Mouse (Mus musculus): ENCODE results near the gene Ndufa4. TPM values are rescaled to one million over a fixed set of nuclear protein-coding genes. Genes with fewer than 3 reads are reported as not detected.

The Ndufa4 gene
- polyA plus RNA-seq (2014; fragmentation: Nextera tagmentation; extraction: Ambion mirVana) = 905 and 1,049 TPM in 2 replicates

DNA sequence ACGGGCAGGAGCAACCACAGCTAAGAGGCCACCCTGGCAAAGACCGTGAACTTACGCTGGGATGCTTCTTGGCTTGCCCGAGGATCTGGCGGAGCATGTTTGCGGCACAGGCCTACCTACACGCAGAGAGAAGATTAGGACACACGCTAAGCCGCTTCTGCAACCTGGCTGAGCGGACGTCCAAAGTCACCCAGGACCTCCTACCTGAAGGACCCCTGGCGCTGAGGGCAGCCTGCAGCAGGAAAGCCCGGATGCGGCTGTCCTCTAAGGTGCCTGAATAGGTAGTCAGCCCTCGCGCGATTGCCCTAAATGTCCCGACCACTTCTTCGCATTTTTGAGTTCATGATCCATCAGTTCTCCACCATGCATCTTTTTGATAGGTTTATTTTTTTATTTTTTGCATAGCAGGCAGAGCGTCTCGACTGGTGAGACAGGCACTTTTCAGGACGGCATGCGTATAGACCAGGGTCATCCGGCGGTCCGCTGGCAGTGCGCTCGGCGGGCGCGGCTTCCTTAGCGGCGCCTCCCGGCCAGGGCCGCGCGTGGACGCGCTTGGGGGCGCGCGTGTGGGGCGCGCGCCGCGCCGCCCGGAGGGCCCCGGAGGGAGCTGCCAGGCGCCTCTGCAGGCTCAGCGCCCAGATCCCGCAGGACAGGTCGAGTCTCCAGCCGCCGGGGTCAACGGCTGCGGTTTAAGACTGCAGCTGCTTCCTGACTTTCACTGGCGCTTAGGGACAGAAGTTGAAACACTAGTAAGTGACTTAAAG lies at the start of gene Ndufa4, which contains the start of gene Phf14:
Gene Ndufa4 (minus strand): TSS at position 229 of the 764 bp plus-strand sequence.
Gene Phf14 (plus strand): TSS at position 541 of the 764 bp plus-strand sequence.
- Histone ChIP-seq H3K4me3 (ENCODE audit: low read depth, low read length) (peak within 1 kb of the TSS; percentile 69), H3K9ac (ENCODE audit: low read length) (peak within 1 kb of the TSS; percentile 86), H3K4me2 (ENCODE audit: low read length) (peak within 1 kb of the TSS; percentile 57), H3K27me3 (replicated peaks; ENCODE audit: control insufficient read depth, insufficient read depth, low read length) (no peaks in the 10 kb centered on the region), H3K4me1 (ENCODE audit: control insufficient read depth, insufficient read depth, low read length) (peaks cover 14% of the 10 kb centered on the region), H3K27ac (ENCODE audit: low read depth, low read length) (peak within 1 kb of the TSS; percentile 44), H3K36me3 (ENCODE audit: control insufficient read depth, insufficient read depth, low read length) (peaks cover 12% of the 10 kb centered on the region; the same call in 1 of the 2 replicates), H3K9me3 (replicated peaks; ENCODE audit: control insufficient read depth, low read length) (no peaks in the 10 kb centered on the region)
- ATAC-seq = peak; percentile 97
- peak; percentile 92 for DNase-seq (ENCODE audit: low spot score)
- whole genome bisulfite sequencing = under 1% methylated on average over 59 of the region's 59 CpGs

DNA sequence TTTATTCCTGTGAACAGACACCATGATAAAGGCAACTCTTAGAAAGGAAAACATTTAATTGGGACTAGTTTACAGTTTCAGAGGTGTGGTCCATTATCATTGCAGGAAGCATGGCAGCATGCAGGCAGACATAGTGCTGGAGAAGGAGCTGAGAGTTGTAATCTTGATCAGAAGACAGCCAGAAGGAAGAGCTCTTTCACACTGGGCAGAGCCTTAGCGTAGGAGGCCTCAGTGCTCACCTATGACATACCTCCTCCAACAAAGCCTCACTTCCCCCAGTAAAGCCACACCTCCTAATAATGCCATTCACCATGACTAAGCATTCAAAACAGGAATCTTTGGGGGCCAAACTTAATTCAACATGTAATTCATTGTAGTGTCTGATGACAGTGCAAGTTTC lies 40.8 kb upstream of the Ndufa4 start:
- Histone ChIP-seq H3K36me3 (ENCODE audit: control insufficient read depth, insufficient read depth, low read length) (peaks cover 26% of the 10 kb centered on the region), H3K4me3 (ENCODE audit: low read depth, low read length) (no peak overlapping the region), H3K9me3 (replicated peaks; ENCODE audit: control insufficient read depth, low read length) (no peaks in the 10 kb centered on the region), H3K27ac (ENCODE audit: low read depth, low read length) (no peak overlapping the region), H3K9ac (ENCODE audit: low read length) (no peak overlapping the region), H3K27me3 (replicated peaks; ENCODE audit: control insufficient read depth, insufficient read depth, low read length) (no peaks in the 10 kb centered on the region), H3K4me1 (ENCODE audit: control insufficient read depth, insufficient read depth, low read length) (no peaks in the 10 kb centered on the region), H3K4me2 (ENCODE audit: low read length) (no peak overlapping the region)
- no peak for DNase-seq (ENCODE audit: low spot score)
- WGBS = 93% methylated on average over 1 of the region's 1 CpGs
- no peak for ATAC-seq

DNA sequence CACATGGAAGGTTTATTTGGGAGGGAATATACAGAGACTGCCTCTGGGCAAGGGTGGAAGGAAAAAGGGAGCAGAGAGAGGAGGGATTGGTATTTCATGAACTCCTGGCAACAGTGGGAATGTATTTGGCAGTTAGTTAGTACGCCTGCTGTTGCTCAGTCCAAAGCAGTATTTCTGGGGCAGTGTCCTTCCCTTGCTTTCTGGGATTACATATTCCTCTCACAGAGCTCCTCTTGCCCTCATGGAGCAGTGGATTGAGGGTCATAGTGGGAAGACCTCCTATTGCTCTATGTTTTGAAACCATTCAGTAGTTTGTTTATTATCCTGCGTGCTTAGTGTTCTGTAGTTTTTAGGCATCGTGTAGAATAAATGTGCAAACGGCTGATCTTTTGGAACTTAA lies 34.8 kb upstream of the Ndufa4 start:
- H3K4me3 ChIP-seq (ENCODE audit: low read depth, low read length) = no peak overlapping the region
- H3K27me3 ChIP-seq (replicated peaks; ENCODE audit: control insufficient read depth, insufficient read depth, low read length) = no peaks in the 10 kb centered on the region
- WGBS = 95% methylated on average over 4 of the region's 4 CpGs
- peaks cover 22% of the 10 kb centered on the region for H3K36me3 ChIP-seq (ENCODE audit: control insufficient read depth, insufficient read depth, low read length)
- no peak overlapping the region for H3K9ac ChIP-seq (ENCODE audit: low read length)
- no peaks in the 10 kb centered on the region for H3K4me1 ChIP-seq (ENCODE audit: control insufficient read depth, insufficient read depth, low read length)
- DNase-seq (ENCODE audit: low spot score) (no peak), ATAC-seq (no peak)
- H3K9me3 ChIP-seq (replicated peaks; ENCODE audit: control insufficient read depth, low read length) = no peaks in the 10 kb centered on the region
- H3K4me2 ChIP-seq (ENCODE audit: low read length) = no peak overlapping the region
- no peak overlapping the region for H3K27ac ChIP-seq (ENCODE audit: low read depth, low read length)

DNA sequence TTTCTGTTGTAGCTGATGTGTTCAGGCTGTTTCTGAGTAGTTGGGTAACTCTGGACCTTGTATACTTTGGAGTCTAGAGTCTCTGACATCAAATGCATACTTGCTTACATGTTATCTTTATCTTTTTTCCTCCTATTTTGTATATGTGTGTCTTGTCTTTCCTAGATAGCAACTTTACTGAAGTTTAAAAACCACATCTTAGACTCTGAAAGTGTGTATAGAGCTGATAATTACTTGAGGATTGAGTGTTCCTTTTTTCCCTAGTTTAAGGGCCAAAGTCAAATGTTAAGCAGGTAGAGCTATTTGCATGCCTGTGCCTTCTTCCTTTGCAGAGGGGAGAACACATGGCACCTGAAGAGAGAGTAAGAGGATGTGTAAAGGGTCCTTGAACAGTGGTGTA lies 33.6 kb upstream of the Ndufa4 start:
- Histone ChIP-seq H3K27me3 (replicated peaks; ENCODE audit: control insufficient read depth, insufficient read depth, low read length) (no peaks in the 10 kb centered on the region), H3K36me3 (ENCODE audit: control insufficient read depth, insufficient read depth, low read length) (peaks cover 20% of the 10 kb centered on the region), H3K9me3 (replicated peaks; ENCODE audit: control insufficient read depth, low read length) (no peaks in the 10 kb centered on the region), H3K4me3 (ENCODE audit: low read depth, low read length) (no peak overlapping the region), H3K4me2 (ENCODE audit: low read length) (no peak overlapping the region), H3K4me1 (ENCODE audit: control insufficient read depth, insufficient read depth, low read length) (no peaks in the 10 kb centered on the region), H3K27ac (ENCODE audit: low read depth, low read length) (no peak overlapping the region), H3K9ac (ENCODE audit: low read length) (no peak overlapping the region)
- DNase-seq (ENCODE audit: low spot score) (no peak), ATAC-seq (no peak)

DNA sequence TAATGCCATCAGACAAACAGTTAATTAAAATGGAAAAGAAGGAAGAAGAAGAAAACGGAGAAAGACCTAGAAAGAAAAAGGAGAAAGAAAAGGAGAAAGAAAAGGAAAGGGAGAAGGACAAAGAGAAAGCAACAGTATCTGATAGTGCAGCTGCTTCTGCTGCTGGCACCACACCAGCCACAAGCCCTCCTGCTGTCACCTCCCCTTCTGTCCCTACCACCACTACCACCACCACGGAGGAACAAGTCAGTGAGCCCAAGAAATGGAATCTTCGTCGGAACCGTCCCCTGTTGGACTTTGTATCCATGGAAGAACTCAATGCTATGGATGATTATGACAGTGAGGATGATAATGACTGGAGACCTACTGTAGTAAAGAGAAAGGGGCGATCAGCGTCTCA lies 26.1 kb upstream of the Ndufa4 start:
- H3K4me3 ChIP-seq (ENCODE audit: low read depth, low read length) = no peak overlapping the region
- H3K36me3 ChIP-seq (ENCODE audit: control insufficient read depth, insufficient read depth, low read length) = peaks cover 11% of the 10 kb centered on the region; the same call in 1 of the 2 replicates
- no peaks in the 10 kb centered on the region for H3K27me3 ChIP-seq (replicated peaks; ENCODE audit: control insufficient read depth, insufficient read depth, low read length)
- peaks cover 3% of the 10 kb centered on the region; the same call in 1 of the 2 replicates for H3K4me1 ChIP-seq (ENCODE audit: control insufficient read depth, insufficient read depth, low read length)
- H3K9me3 ChIP-seq (replicated peaks; ENCODE audit: control insufficient read depth, low read length) = no peaks in the 10 kb centered on the region
- DNase-seq (ENCODE audit: low spot score) (no peak), ATAC-seq (no peak)
- H3K9ac ChIP-seq (ENCODE audit: low read length) = no peak overlapping the region
- no peak overlapping the region for H3K27ac ChIP-seq (ENCODE audit: low read depth, low read length)
- 95% methylated on average over 7 of the region's 7 CpGs for WGBS
- H3K4me2 ChIP-seq (ENCODE audit: low read length) = no peak overlapping the region

DNA sequence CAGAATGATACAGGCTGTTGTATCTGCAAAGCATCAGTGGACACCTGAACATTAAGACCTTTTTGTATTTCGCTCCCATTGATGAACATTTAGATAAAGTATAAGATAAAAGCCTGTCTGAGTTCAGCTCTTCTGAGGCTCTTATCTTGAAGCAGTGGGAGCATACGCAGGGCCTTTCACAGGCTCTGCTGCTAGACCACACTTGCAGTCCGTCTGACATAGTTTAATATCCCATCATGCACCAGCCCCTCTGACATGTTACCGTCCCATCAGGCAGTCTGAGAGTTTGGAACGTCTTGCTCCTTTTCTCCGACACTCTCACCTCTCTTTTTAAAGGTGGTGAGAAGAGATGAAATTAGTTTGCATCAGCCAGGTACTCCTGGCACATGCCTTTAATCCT lies 20.2 kb upstream of the Ndufa4 start:
- H3K27me3 ChIP-seq (replicated peaks; ENCODE audit: control insufficient read depth, insufficient read depth, low read length) = no peaks in the 10 kb centered on the region
- peaks cover 13% of the 10 kb centered on the region for H3K4me1 ChIP-seq (ENCODE audit: control insufficient read depth, insufficient read depth, low read length)
- DNase-seq (ENCODE audit: low spot score) (no peak), ATAC-seq (no peak)
- 80% methylated on average over 6 of the region's 6 CpGs for WGBS
- no peaks in the 10 kb centered on the region for H3K9me3 ChIP-seq (replicated peaks; ENCODE audit: control insufficient read depth, low read length)
- H3K27ac ChIP-seq (ENCODE audit: low read depth, low read length) = no peak overlapping the region
- H3K36me3 ChIP-seq (ENCODE audit: control insufficient read depth, insufficient read depth, low read length) = peaks cover 16% of the 10 kb centered on the region
- H3K4me3 ChIP-seq (ENCODE audit: low read depth, low read length) = no peak overlapping the region
- H3K4me2 ChIP-seq (ENCODE audit: low read length) = peak overlapping the region; percentile 66
- H3K9ac ChIP-seq (ENCODE audit: low read length) = peak overlapping the region; percentile 99; the same call in 1 of the 2 replicates

DNA sequence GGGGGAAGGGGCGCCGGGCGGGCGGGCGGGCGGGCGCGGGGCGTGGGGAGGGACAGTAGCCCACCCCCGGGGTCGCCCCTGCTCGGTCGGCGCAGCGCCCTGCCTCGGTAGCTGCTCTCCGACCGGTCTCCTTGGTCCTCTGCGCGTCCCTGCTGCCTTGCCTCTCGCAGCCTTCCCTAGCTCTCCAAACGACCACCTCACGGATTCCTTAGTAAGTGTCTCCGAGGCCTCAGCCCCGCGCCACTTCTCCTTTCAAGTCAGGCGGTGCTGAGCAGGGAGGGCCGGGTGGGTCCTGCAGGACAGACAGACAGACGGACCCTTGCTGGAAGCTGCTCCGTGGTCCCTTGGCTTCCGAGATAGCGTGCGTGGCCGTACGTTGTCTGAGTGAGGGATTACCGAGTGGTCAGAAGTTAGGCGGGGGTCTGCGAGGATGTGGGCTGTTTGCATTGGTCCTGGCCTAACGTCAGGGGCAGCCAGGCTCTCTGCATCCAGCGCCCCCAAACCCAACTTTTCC lies 18.8 kb upstream of the Ndufa4 start:
- H3K9me3 ChIP-seq (replicated peaks; ENCODE audit: control insufficient read depth, low read length) = no peaks in the 10 kb centered on the region
- no peaks in the 10 kb centered on the region for H3K27me3 ChIP-seq (replicated peaks; ENCODE audit: control insufficient read depth, insufficient read depth, low read length)
- H3K4me1 ChIP-seq (ENCODE audit: control insufficient read depth, insufficient read depth, low read length) = peaks cover 13% of the 10 kb centered on the region
- DNase-seq (ENCODE audit: low spot score) (peak; percentile 62), ATAC-seq (peak; percentile 88)
- peaks cover 16% of the 10 kb centered on the region for H3K36me3 ChIP-seq (ENCODE audit: control insufficient read depth, insufficient read depth, low read length)
- H3K4me2 ChIP-seq (ENCODE audit: low read length) = peak overlapping the region; percentile 66
- peak overlapping the region; percentile 78 for H3K4me3 ChIP-seq (ENCODE audit: low read depth, low read length)
- under 1% methylated on average over 33 of the region's 40 CpGs for WGBS
- H3K27ac ChIP-seq (ENCODE audit: low read depth, low read length) = peak overlapping the region; percentile 98
- peak overlapping the region; percentile 99 for H3K9ac ChIP-seq (ENCODE audit: low read length)

DNA sequence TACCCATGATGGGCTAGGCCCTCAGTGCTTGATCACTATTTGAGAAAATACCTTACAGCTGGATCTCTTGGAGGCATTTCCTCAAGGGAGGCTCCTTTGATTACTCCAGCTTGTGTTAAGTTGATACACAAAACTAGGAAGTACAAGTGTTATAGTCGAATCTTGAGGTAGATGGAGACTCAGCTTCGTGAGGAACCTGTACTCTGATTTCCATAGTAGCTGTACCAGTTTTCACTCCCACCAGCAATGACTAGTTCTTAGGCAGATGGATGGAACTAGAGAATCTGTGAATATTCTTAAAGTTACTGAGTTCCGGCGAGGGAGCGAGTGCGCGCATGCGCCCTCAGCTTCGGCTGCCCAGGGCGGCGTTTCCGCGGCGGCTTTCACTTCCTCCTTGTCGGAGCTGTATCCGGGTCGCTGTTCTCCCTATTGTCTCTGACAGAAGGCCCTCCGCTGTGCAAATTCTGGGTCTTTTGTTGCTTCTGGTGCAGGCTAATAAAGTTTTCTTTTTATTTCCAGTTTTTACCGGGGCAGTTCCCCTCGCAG lies 18.3 kb upstream of the Ndufa4 start:
- H3K9me3 ChIP-seq (replicated peaks; ENCODE audit: control insufficient read depth, low read length) = no peaks in the 10 kb centered on the region
- ATAC-seq = peak; percentile 97
- DNase-seq (ENCODE audit: low spot score) = peak; percentile 96
- H3K4me3 ChIP-seq (ENCODE audit: low read depth, low read length) = peak overlapping the region; percentile 78
- peak overlapping the region; percentile 98 for H3K27ac ChIP-seq (ENCODE audit: low read depth, low read length)
- WGBS = under 1% methylated on average over 20 of the region's 20 CpGs
- peak overlapping the region; percentile 99 for H3K9ac ChIP-seq (ENCODE audit: low read length)
- H3K4me2 ChIP-seq (ENCODE audit: low read length) = peak overlapping the region; percentile 66
- peaks cover 13% of the 10 kb centered on the region for H3K4me1 ChIP-seq (ENCODE audit: control insufficient read depth, insufficient read depth, low read length)
- no peaks in the 10 kb centered on the region for H3K27me3 ChIP-seq (replicated peaks; ENCODE audit: control insufficient read depth, insufficient read depth, low read length)
- peaks cover 16% of the 10 kb centered on the region for H3K36me3 ChIP-seq (ENCODE audit: control insufficient read depth, insufficient read depth, low read length)

DNA sequence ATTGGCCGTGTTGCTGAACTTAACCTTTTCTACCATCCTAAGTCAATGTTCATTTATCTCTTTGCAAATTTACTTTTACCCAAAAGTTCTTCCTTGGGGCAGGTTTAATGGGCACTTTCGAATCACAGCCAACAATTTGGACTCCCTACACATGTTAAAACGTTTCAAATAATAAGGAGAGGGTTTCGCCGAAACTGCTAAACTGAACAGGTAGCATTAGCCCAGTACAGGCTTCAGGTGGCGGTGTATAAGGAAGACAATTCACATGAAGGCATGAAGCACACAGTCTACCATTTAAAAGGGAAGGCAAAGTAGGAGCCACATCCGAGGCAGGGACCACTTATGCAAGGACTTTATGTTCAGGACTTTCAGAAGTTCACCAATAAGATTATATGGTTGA lies 873 bp upstream of the Ndufa4 start:
- H3K9ac ChIP-seq (ENCODE audit: low read length) = peak overlapping the region; percentile 86
- peak overlapping the region; percentile 57 for H3K4me2 ChIP-seq (ENCODE audit: low read length)
- H3K36me3 ChIP-seq (ENCODE audit: control insufficient read depth, insufficient read depth, low read length) = peaks cover 5% of the 10 kb centered on the region; the same call in 1 of the 2 replicates
- H3K27ac ChIP-seq (ENCODE audit: low read depth, low read length) = no peak overlapping the region
- H3K4me1 ChIP-seq (ENCODE audit: control insufficient read depth, insufficient read depth, low read length) = peaks cover 14% of the 10 kb centered on the region
- 18% methylated on average over 7 of the region's 7 CpGs for WGBS
- H3K27me3 ChIP-seq (replicated peaks; ENCODE audit: control insufficient read depth, insufficient read depth, low read length) = no peaks in the 10 kb centered on the region
- no peak for ATAC-seq
- H3K4me3 ChIP-seq (ENCODE audit: low read depth, low read length) = peak overlapping the region; percentile 69
- no peaks in the 10 kb centered on the region for H3K9me3 ChIP-seq (replicated peaks; ENCODE audit: control insufficient read depth, low read length)
- no peak for DNase-seq (ENCODE audit: low spot score)

All from forebrain, embryonic 14.5 days (tissue).